Mouse (Mus musculus) lung, embryonic 14.5 days (tissue): ENCODE measurements around the gene Arhgap29. TPM values are rescaled to one million over a fixed set of nuclear protein-coding genes. Genes with fewer than 3 reads are reported as not detected.
A peak's percentile ranks its signal among the peaks of the same experiment; 100 is the strongest.

Experiments
- ATAC-seq: fragments of 200-750 bp; cut with Nextera tagmentation; 2 replicates; pipeline ENCODE4 v1.8.0; 2017; ENCODE audit warnings: mild to moderate bottlenecking, moderate TSS enrichment, moderate library complexity; ENCODE audit not compliant: insufficient read depth
- DNase-seq: peaks from one replicate; pipeline ENCODE4 v3.0.0-alpha.2; 2015
- H3K27ac ChIP-seq: fragments of 300-500 bp; sonication (generic); 2 replicates; pipeline ENCODE4 v1.5.1; 2014; ENCODE audit warnings: low read depth, mild to moderate bottlenecking, moderate library complexity
- H3K27me3 ChIP-seq: fragments of 300-500 bp; sonication (generic); 2 replicates; pipeline ENCODE4 v1.6.1; 2014; ENCODE audit warnings: low read length, control low read depth; ENCODE audit not compliant: insufficient read depth
- H3K36me3 ChIP-seq: fragments of 300-500 bp; sonication (generic); 2 replicates; pipeline ENCODE4 v1.6.1; 2014; ENCODE audit warnings: control low read depth; ENCODE audit not compliant: insufficient read depth
- H3K4me1 ChIP-seq: fragments of 300-500 bp; sonication (generic); 2 replicates; pipeline ENCODE4 v1.6.1; 2014; ENCODE audit warnings: antibody characterized with exemption, control low read depth; ENCODE audit not compliant: insufficient read depth
- H3K4me2 ChIP-seq: fragments of 300-500 bp; sonication (generic); 2 replicates; pipeline ENCODE4 v1.6.1; 2014; ENCODE audit warnings: mild to moderate bottlenecking
- H3K4me3 ChIP-seq: fragments of 300-500 bp; sonication (generic); 2 replicates; pipeline ENCODE4 v1.5.1; 2014; ENCODE audit warnings: low read depth, low read length
- H3K9ac ChIP-seq: fragments of 300-500 bp; sonication (generic); 2 replicates; pipeline ENCODE4 v1.6.1; 2014
- H3K9me3 ChIP-seq: fragments of 300-500 bp; sonication (generic); 2 replicates; pipeline ENCODE4 v1.6.1; 2016; ENCODE audit warnings: low read depth, low read length, control low read depth
- CTCF ChIP-seq: IDR thresholded peaks from 2 replicates; pipeline ENCODE4 v1.5.1; 2016; ENCODE audit warnings: antibody characterized with exemption, low read depth
- WGBS: fragments of 180-500 bp; shearing (Covaris S2); extraction: QIAGEN DNeasy Blood & Tissue Kit; methylation state at CpG from one replicate; pipeline ENCODE4 v1.1.7; 2014; 5-methylcytosine and 5-hydroxymethylcytosine counted together
- polyA plus RNA-seq: library from polyadenylated mRNA; unstranded; fragments of >200 nt; fragmentation: Nextera tagmentation; extraction: Ambion mirVana; gene quantifications from 2 replicates; pipeline ENCODE4 v1.2.1, GENCODE M21; 2014

The Arhgap29 gene
- polyA plus RNA-seq, 1 experiment from 2014 or later, result 66.2 TPM

DNA sequence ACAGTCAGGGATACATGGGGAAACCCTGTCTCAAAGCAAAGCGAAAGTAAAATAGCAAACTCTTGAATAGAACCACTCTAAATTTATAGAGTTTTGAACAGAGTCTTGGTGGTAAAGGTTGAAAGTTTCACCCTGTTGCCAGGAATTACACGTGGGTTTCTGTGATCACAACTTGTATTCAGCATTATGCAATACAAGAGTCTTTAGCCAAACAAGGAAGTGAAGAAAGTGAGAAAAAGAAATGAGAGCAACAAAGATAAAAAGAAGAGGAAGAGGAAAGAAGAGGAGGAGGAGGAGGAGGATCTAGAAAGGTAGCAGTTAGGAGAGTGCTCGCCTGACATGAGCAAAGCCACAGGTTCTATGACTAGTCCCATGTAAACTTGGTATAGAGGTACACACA, 70.0 kb downstream of the Arhgap29 start:
- 79% methylated on average over 3 of the region's 3 CpGs for WGBS
- no peak for DNase-seq
- no peak for ATAC-seq

DNA sequence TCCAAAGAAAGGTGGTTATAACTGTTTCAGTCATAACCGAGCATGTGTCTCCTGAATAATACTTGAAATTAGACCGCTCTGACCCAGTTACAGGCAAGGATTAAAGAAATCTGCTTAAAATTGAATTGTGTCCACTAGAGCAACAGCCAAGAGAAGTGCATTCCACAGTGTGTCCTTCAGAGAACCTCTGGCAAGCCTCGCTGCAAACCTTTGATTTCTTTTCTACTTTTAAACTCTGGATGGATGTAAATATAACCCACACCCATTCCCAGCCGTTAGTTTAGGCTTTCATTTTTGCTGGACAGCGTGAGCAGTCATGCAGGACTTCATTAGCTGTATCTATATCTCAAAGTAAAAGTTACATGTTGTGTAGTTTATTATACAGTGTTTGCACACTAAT, 74.3 kb downstream of the Arhgap29 start:
- peak; percentile 51 for DNase-seq

More for the DNA sequence above, 70.0 kb downstream of the Arhgap29 start:
- H3K4me3 ChIP-seq, result no peak overlapping the region
- no peaks in the 10 kb centered on the region for H3K9me3 ChIP-seq
- no peaks in the 10 kb centered on the region for H3K36me3 ChIP-seq
- no peaks in the 10 kb centered on the region for H3K4me1 ChIP-seq
- no peak overlapping the region for H3K9ac ChIP-seq
- H3K4me2 ChIP-seq, result no peak overlapping the region
- H3K27ac ChIP-seq, result no peak overlapping the region
- no peaks in the 10 kb centered on the region for H3K27me3 ChIP-seq
- no peak for TF ChIP-seq CTCF

DNA sequence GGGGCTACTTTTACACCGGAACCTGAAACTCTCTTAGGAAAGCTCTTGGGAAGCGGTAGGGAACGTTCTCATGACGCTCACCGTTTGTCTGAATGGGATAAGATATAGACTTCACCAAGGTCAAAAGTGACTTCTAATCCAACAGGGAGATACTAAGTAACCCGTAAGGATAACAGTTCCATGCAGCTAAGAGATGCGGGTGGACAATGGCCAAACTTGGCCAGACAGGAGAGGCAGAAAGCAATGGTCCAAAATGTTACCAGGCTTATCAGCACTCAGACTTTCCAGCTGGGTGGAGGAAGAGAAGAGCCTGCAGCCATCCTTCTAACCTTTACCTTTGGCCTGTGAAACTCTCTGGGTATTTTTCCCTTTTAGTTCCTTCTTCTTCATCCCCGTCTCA, 75.4 kb downstream of the Arhgap29 start:
- Histone ChIP-seq H3K36me3 (no peaks in the 10 kb centered on the region), H3K27me3 (no peaks in the 10 kb centered on the region), H3K4me3 (no peak overlapping the region), H3K9ac (no peak overlapping the region), H3K9me3 (no peaks in the 10 kb centered on the region), H3K27ac (no peak overlapping the region), H3K4me1 (no peaks in the 10 kb centered on the region), H3K4me2 (no peak overlapping the region)
- 81% methylated on average over 8 of the region's 8 CpGs for WGBS
- TF ChIP-seq CTCF, result no peak
- ATAC-seq (no peak), DNase-seq (no peak)

More for the DNA sequence above, 74.3 kb downstream of the Arhgap29 start:
- Histone ChIP-seq H3K9ac (no peak overlapping the region), H3K9me3 (no peaks in the 10 kb centered on the region), H3K4me1 (no peaks in the 10 kb centered on the region), H3K4me2 (no peak overlapping the region), H3K27ac (peak overlapping the region; percentile 43; the same call in 1 of the 2 replicates), H3K36me3 (no peaks in the 10 kb centered on the region), H3K27me3 (no peaks in the 10 kb centered on the region), H3K4me3 (no peak overlapping the region)
- ATAC-seq, result no peak
- 43% methylated on average over 5 of the region's 5 CpGs for WGBS
- no peak for TF ChIP-seq CTCF

DNA sequence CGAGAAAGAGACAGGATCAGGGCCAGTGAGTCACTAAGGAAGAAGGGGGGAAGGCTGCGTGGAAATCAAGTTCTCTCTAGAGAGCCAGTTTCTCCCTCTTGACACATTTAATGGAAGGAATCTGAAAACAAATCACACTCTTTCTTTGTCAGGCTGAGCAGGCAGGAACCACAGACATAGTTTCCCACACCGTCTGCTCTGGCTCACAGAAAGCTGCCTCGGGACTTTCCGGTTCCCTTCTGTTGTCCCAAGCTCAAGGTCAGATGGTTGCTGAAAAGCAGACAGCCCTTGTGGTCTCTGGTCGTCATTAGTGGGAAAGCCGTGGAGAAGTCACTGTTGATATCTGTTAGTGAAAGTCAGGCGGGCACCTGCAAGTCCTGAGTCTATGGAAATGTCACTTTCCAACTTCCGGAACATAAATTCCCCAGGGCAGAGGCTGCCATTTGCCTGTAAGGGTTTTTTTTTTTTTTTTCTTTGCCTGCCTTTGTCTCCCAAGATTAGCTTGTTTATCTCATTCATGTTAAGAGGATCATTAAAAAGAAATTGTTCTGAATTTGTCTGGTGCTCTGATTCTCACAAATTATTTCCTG, 81.0 kb downstream of the Arhgap29 start:
- H3K9me3 ChIP-seq, result no peaks in the 10 kb centered on the region
- peak; percentile 41 for DNase-seq
- H3K4me2 ChIP-seq, result no peak overlapping the region
- no peaks in the 10 kb centered on the region for H3K27me3 ChIP-seq
- H3K4me3 ChIP-seq, result no peak overlapping the region
- ATAC-seq, result no peak
- H3K4me1 ChIP-seq, result peaks cover 8% of the 10 kb centered on the region; the same call in 1 of the 2 replicates
- TF ChIP-seq CTCF, result no peak
- H3K27ac ChIP-seq, result peak overlapping the region; percentile 0; the same call in 1 of the 2 replicates
- H3K9ac ChIP-seq, result no peak overlapping the region
- no peaks in the 10 kb centered on the region for H3K36me3 ChIP-seq
- WGBS, result 50% methylated on average over 9 of the region's 9 CpGs

DNA sequence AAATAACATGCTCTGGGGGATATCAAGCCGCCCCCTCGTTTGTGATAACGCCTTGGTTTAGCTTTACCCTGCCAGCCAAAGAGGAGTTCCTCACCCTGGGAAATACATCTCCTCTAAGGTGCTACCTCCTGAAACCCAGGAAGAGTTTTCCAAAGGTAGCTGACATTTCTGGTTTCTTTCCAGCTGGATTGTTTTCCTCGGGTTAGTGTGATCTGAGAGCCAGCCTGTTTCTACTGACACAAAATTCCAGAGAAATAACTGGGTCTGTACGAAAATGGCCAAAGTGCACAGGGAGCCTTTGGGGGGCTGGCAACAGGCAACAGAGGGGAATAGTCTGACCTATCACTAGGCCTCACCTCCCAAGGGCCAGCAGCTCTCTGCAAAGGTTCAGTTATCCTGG, 81.9 kb downstream of the Arhgap29 start:
- no peak for ATAC-seq
- no peak for TF ChIP-seq CTCF
- WGBS, result 52% methylated on average over 5 of the region's 5 CpGs

DNA sequence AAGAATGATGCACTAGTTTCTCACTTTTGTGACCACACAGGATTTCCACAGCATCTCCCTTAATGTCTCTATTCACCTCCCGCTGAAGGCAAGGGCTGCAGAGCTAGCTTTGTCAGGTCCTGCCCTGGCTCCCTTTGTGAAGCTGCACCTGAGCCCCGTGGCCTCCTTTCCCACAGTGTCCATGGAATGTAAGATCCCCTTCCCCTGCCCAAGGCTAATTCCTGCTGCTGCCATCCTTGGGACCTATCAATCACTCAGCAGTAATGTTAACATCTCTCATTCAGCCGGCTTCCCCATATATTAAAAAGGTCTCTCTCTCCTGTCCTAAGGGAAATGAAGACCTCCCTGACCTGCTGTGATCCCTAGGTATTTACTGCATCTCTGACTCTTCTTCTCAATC, 82.8 kb downstream of the Arhgap29 start:
- WGBS, result 54% methylated on average over 3 of the region's 3 CpGs

More for the DNA sequence above, 81.9 kb downstream of the Arhgap29 start:
- Histone ChIP-seq H3K27me3 (no peaks in the 10 kb centered on the region), H3K36me3 (no peaks in the 10 kb centered on the region), H3K9ac (no peak overlapping the region), H3K9me3 (no peaks in the 10 kb centered on the region), H3K27ac (no peak overlapping the region; the same call in 1 of the 2 replicates), H3K4me1 (peaks cover 9% of the 10 kb centered on the region; the same call in 1 of the 2 replicates), H3K4me3 (no peak overlapping the region), H3K4me2 (no peak overlapping the region)
- DNase-seq, result no peak

DNA sequence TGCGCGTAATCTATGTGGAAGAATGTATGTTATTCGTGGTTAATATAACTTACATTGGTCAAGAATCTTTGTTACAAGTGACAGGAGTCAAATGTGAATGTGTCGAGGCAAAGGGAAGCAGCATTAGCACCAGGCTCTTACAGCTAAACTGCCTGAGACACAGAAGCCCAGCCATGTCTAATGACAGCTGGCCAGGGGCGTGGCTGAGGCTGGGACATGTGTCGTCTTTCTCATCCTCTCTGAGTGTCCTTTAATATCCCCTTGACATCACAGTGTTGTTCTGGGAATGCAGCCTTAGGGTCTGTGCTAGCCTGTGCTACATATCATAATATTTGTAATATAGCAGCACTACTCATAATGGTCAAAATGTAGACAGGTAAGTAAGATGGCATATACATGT, 88.2 kb downstream of the Arhgap29 start:
- Histone ChIP-seq H3K4me3 (no peak overlapping the region), H3K9ac (no peak overlapping the region), H3K27me3 (peaks cover 12% of the 10 kb centered on the region), H3K9me3 (no peaks in the 10 kb centered on the region), H3K4me2 (no peak overlapping the region), H3K36me3 (no peaks in the 10 kb centered on the region), H3K4me1 (peaks cover 7% of the 10 kb centered on the region), H3K27ac (no peak overlapping the region)
- DNase-seq (no peak), ATAC-seq (no peak)
- TF ChIP-seq CTCF, result no peak
- 69% methylated on average over 6 of the region's 6 CpGs for WGBS

More for the DNA sequence above, 82.8 kb downstream of the Arhgap29 start:
- H3K9me3 ChIP-seq, result no peaks in the 10 kb centered on the region
- peaks cover 10% of the 10 kb centered on the region; the same call in 1 of the 2 replicates for H3K4me1 ChIP-seq
- DNase-seq, result no peak
- H3K4me3 ChIP-seq, result no peak overlapping the region
- H3K9ac ChIP-seq, result no peak overlapping the region
- no peak for ATAC-seq
- no peaks in the 10 kb centered on the region for H3K27me3 ChIP-seq
- no peak for TF ChIP-seq CTCF
- H3K27ac ChIP-seq, result no peak overlapping the region
- no peak overlapping the region for H3K4me2 ChIP-seq
- no peaks in the 10 kb centered on the region for H3K36me3 ChIP-seq
